Mouse (Mus musculus) ES-E14 (cell line): ENCODE measurements around the gene Fancd2. TPM values are rescaled to one million over a fixed set of nuclear protein-coding genes. Genes with fewer than 3 reads are reported as not detected.

Source experiments
- DNase-seq: peaks from one replicate; pipeline ENCODE4 v3.0.0-alpha.2; 2013; ENCODE audit warnings: low read depth, low spot score
- H3K27ac ChIP-seq: 2 replicates; pipeline ENCODE4 v1.5.1; 2012; ENCODE audit warnings: low read depth, mild to moderate bottlenecking, low read length, moderate library complexity, mixed read lengths; ENCODE audit not compliant: poor library complexity, insufficient read depth, severe bottlenecking
- H3K36me3 ChIP-seq: 2 replicates; pipeline ENCODE4 v1.6.1; 2012; ENCODE audit warnings: mild to moderate bottlenecking, low read length, moderate library complexity, mixed read lengths; ENCODE audit not compliant: control insufficient read depth, poor library complexity, insufficient read depth, severe bottlenecking
- H3K4me1 ChIP-seq, 2 experiments: fragments of 150-350 bp in 1 of 2; sonication (generic) in 1 of 2; 2 replicates each; pipeline ENCODE4 v1.6.1; 2012; ENCODE audit warnings: low read length in 2 of 2, mild to moderate bottlenecking in 1 of 2, mixed read lengths in 1 of 2; ENCODE audit not compliant: control insufficient read depth in 2 of 2, insufficient read depth in 2 of 2, poor library complexity in 1 of 2
- H3K4me3 ChIP-seq, 2 experiments: fragments of 150-350 bp in 1 of 2; sonication (generic) in 1 of 2; 2 replicates each; pipeline ENCODE4 v1.5.1; 2012; ENCODE audit warnings: low read length in 2 of 2, low read depth in 1 of 2, mild to moderate bottlenecking in 1 of 2, mixed read lengths in 1 of 2; ENCODE audit not compliant: insufficient read depth in 1 of 2, poor library complexity in 1 of 2, severe bottlenecking in 1 of 2
- H3K9ac ChIP-seq: 2 replicates; pipeline ENCODE4 v1.6.1; 2012; ENCODE audit warnings: low read depth, mild to moderate bottlenecking, low read length, mixed read lengths; ENCODE audit not compliant: poor library complexity, insufficient read depth, severe bottlenecking
- H3K9me3 ChIP-seq: fragments of 150-350 bp; sonication (generic); 2 replicates; pipeline ENCODE4 v1.6.1; 2012; ENCODE audit warnings: low read depth, mild to moderate bottlenecking, low read length; ENCODE audit not compliant: control insufficient read depth, insufficient read depth
- CHD2 ChIP-seq: IDR thresholded peaks from 2 replicates; pipeline ENCODE4 v1.6.1; 2014; ENCODE audit warnings: mild to moderate bottlenecking, low read depth, low read length, inconsistent platforms
- HCFC1 ChIP-seq: IDR thresholded peaks from 2 replicates; pipeline ENCODE4 v1.6.1; 2012; ENCODE audit warnings: low read length, inconsistent platforms, borderline replicate concordance; ENCODE audit not compliant: insufficient read depth
- MAFK ChIP-seq: IDR thresholded peaks from 2 replicates; pipeline ENCODE4 v1.6.1; 2014; ENCODE audit warnings: mild to moderate bottlenecking, low read depth, low read length, inconsistent platforms; ENCODE audit not compliant: insufficient read depth
- ZC3H11A ChIP-seq: IDR thresholded peaks from 2 replicates; pipeline ENCODE4 v1.6.1; 2012; ENCODE audit warnings: low read depth, mild to moderate bottlenecking, inconsistent platforms, low read length, borderline replicate concordance
- ZNF384 ChIP-seq: IDR thresholded peaks from 2 replicates; pipeline ENCODE4 v1.6.1; 2012; ENCODE audit warnings: low read depth, low read length, inconsistent platforms
- in situ Hi-C, 2 experiments: fragments of 600-800 bp; cut with MboI; formaldehyde crosslinking; loops; one replicate each; pipeline ENCODE4 v1.15.1; 2025; ENCODE audit warnings: low sequenced_read_pairs in 2 of 2, inconsistent platforms in 1 of 2; ENCODE audit not compliant: unreplicated experiment in 2 of 2
- total RNA-seq: library from RNA; depleted of rRNA; stranded (reverse); fragments of 300-350 nt; gene quantifications from 2 replicates; pipeline ENCODE4 v1.2.3, GENCODE M21; 2012

Gene Fancd2
- total RNA-seq, 1 experiment, result 34.7 TPM

- Histone ChIP-seq H3K9ac (no peak overlapping the region), H3K4me3 (no peak overlapping the region), H3K4me1 (no peaks in the 10 kb centered on the region), H3K27ac (no peak overlapping the region), H3K9me3 (no peaks in the 10 kb centered on the region), H3K36me3 (peaks cover 21% of the 10 kb centered on the region)
- DNase-seq, result no peak
- in situ Hi-C loops, result no loop called here
- TF ChIP-seq MAFK (no peak), CHD2 (no peak), ZC3H11A (no peak), HCFC1 (no peak), ZNF384 (no peak)
Observed at GRCm38 (mm10) chr6:113576044-113576443, 44.6 kb downstream of the Fancd2 start.

GRCm38 (mm10) chr6:113579306-113579705, 47.8 kb downstream of the Fancd2 start:
- Histone ChIP-seq H3K9ac (no peak overlapping the region), H3K27ac (no peak overlapping the region), H3K36me3 (peaks cover 17% of the 10 kb centered on the region), H3K4me3 (no peak overlapping the region), H3K9me3 (no peaks in the 10 kb centered on the region), H3K4me1 (no peaks in the 10 kb centered on the region; a peak in 1 of 4 replicates)
- TF ChIP-seq ZC3H11A, result no peak
- no peak for TF ChIP-seq MAFK
- TF ChIP-seq HCFC1, result no peak
- no peak for TF ChIP-seq ZNF384
- DNase-seq, result no peak
- in situ Hi-C loops, result no loop called here

GRCm38 (mm10) chr6:113583023-113583422, 51.5 kb downstream of the Fancd2 start:
- no peak for DNase-seq

DNA sequence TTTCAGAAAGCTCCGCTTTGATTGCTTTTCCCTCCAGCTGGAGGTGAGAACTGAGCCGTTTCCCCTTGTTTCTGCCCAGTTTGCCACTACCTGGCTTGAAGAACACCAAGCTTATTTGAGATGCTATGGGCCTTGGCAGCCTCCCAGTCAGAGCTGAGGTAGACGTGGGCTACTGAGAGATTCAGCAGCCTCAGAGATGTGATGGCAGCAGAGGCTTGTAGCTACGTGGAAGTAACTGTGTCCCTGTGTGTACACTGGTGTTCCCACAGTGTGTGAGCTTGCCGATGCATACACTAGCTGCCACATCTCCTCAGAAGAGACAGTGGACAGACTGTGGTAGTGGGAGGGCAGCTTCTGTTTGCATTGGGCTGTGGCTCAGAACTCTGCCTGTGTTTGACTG, 53.6 kb downstream of the Fancd2 start:
- DNase-seq, result no peak
- Histone ChIP-seq H3K9me3 (no peaks in the 10 kb centered on the region), H3K27ac (no peak overlapping the region), H3K4me3 (no peak overlapping the region), H3K9ac (no peak overlapping the region), H3K4me1 (no peaks in the 10 kb centered on the region; a peak in 1 of 4 replicates), H3K36me3 (peaks cover 18% of the 10 kb centered on the region)
- in situ Hi-C loops, result no loop called here
- TF ChIP-seq ZNF384 (no peak), MAFK (no peak), HCFC1 (no peak), CHD2 (no peak), ZC3H11A (no peak)

More at GRCm38 (mm10) chr6:113583023-113583422, 51.5 kb downstream of the Fancd2 start:
- Histone ChIP-seq H3K9me3 (no peaks in the 10 kb centered on the region), H3K4me3 (no peak overlapping the region), H3K27ac (no peak overlapping the region), H3K9ac (no peak overlapping the region), H3K36me3 (peaks cover 21% of the 10 kb centered on the region), H3K4me1 (no peaks in the 10 kb centered on the region; a peak in 1 of 4 replicates)
- in situ Hi-C loops, result no loop called here
- TF ChIP-seq MAFK (no peak), CHD2 (no peak), HCFC1 (no peak), ZNF384 (no peak)

GRCm38 (mm10) chr6:113586466-113587183, 55.1 kb downstream of the Fancd2 start:
- in situ Hi-C loops, result no loop called here
- H3K36me3 ChIP-seq, result peaks cover 22% of the 10 kb centered on the region

More at GRCm38 (mm10) chr6:113586466-113587183, 55.1 kb downstream of the Fancd2 start:
- Histone ChIP-seq H3K9ac (no peak overlapping the region), H3K4me3 (no peak overlapping the region), H3K4me1 (no peaks in the 10 kb centered on the region; a peak in 1 of 4 replicates), H3K27ac (no peak overlapping the region), H3K9me3 (no peaks in the 10 kb centered on the region)
- TF ChIP-seq HCFC1 (no peak), CHD2 (no peak), ZC3H11A (no peak), MAFK (no peak), ZNF384 (no peak)
- no peak for DNase-seq
